Mouse (Mus musculus) thymus, postnatal 10 days (tissue): ENCODE measurements at regions not wholly inside any gene's neighbourhood (a gene's known extent, or its start where the extent isn't known, plus 50 kb on each side); places are given as distances from the start of the nearest gene placed in this dataset.

Source experiments
- DNase-seq, 2 experiments: peaks; one replicate each; pipeline ENCODE4 v3.0.0; 2021; ENCODE audit warnings: low spot score in 2 of 2

- no peak for DNase-seq
These were observed 116.4 kb upstream of the Map1b start for GRCm38 (mm10) chr13:99632706-99633105.

GRCm38 (mm10) chr13:99630800-99631199, 114.5 kb upstream of the Map1b start:
- DNase-seq: no peak

- no peak for DNase-seq
These were observed 114.0 kb upstream of the Map1b start for GRCm38 (mm10) chr13:99630356-99630755.

- no peak for DNase-seq
These were observed 108.9 kb upstream of the Map1b start for GRCm38 (mm10) chr13:99625196-99625595.

- DNase-seq: no peak
These were observed 102.0 kb upstream of the Map1b start for GRCm38 (mm10) chr13:99618332-99618731.

GRCm38 (mm10) chr13:99617457-99617856, 101.1 kb upstream of the Map1b start:
- no peak for DNase-seq

GRCm38 (mm10) chr13:99611715-99612494, 95.6 kb upstream of the Map1b start:
- DNase-seq: no peak

GRCm38 (mm10) chr13:99610498-99610897, 94.2 kb upstream of the Map1b start:
- DNase-seq: no peak

- DNase-seq: no peak
These were observed 93.1 kb upstream of the Map1b start for GRCm38 (mm10) chr13:99609151-99610146.

GRCm38 (mm10) chr13:99608591-99608990, 92.3 kb upstream of the Map1b start:
- no peak for DNase-seq

- DNase-seq: no peak
These were observed 90.9 kb upstream of the Map1b start for GRCm38 (mm10) chr13:99607208-99607607.

GRCm38 (mm10) chr13:99606606-99606990, 90.3 kb upstream of the Map1b start:
- no peak for DNase-seq

GRCm38 (mm10) chr13:99605866-99606605, 89.7 kb upstream of the Map1b start:
- DNase-seq: no peak

GRCm38 (mm10) chr13:99597891-99598290, 81.6 kb upstream of the Map1b start:
- DNase-seq: no peak

GRCm38 (mm10) chr13:99593846-99594813, 77.8 kb upstream of the Map1b start:
- no peak for DNase-seq

GRCm38 (mm10) chr13:99593243-99593635, 76.9 kb upstream of the Map1b start:
- no peak for DNase-seq

GRCm38 (mm10) chr13:99592596-99593242, 76.4 kb upstream of the Map1b start:
- DNase-seq: no peak

- DNase-seq: no peak
These were observed 72.3 kb upstream of the Map1b start for GRCm38 (mm10) chr13:99588646-99589045.

GRCm38 (mm10) chr13:99583841-99584240, 67.5 kb upstream of the Map1b start:
- no peak for DNase-seq

- no peak for DNase-seq
These were observed 64.0 kb upstream of the Map1b start for GRCm38 (mm10) chr13:99580296-99580695.
